Comparison of ENCODE assay signal across 27 mouse cellular contexts in the genomic region with DNA sequence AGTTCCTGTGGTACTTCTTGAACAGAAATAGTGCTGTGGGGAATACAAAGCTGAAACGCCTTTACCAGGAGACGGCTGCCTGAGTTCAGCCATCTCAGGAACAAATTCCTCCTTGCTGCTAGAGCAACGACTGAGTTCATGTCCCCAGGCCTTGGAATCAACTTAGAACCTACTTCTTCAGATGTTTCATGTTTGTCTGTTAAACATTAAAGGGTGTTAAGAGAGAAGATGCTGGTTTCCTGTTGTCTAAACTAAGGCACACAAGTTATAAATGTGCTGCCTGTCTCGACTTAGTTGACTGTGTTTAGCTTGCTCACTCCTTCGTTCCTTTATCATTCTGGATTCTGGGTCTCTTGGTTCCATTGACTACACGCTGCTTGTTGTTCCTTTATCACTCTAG.
A peak's percentile ranks its signal among the peaks of the same experiment; 100 is the strongest.
DNase-seq lines count a peak whose midpoint lies in the region; ATAC-seq and TF ChIP-seq lines count a peak whose summit lies in the region.
"Had no signal": no experiment of that assay in that cellular context is flagged by ENCODE, and none has a peak within 500 bp of the region (broad histone marks: within the 10 kb centered on the region; RNA-seq: fewer than 3 reads in every experiment).

No protein-coding gene starts in this region.

- H3K4me1 ChIP-seq in small intestine, adult 2 months (ENCODE audit: control insufficient read depth, insufficient read depth, insufficient read length, low read length) = no peaks in the 10 kb centered on the region
- H3K4me1 ChIP-seq in intestine, embryonic 15.5 days (replicated peaks) = no peaks in the 10 kb centered on the region
- H3K4me1 ChIP-seq: embryonic facial prominence, embryonic 13.5 days; embryonic facial prominence, embryonic 15.5 days; forebrain, embryonic 10.5 days; forebrain, embryonic 12.5 days had no signal

- H3K9me3 ChIP-seq in intestine, embryonic 15.5 days = no peaks in the 10 kb centered on the region
- H3K9me3 ChIP-seq: embryonic facial prominence, embryonic 13.5 days; embryonic facial prominence, embryonic 15.5 days; forebrain, embryonic 10.5 days; forebrain, embryonic 12.5 days; G1E had no signal

- H3K4me3 ChIP-seq in small intestine, adult 2 months (ENCODE audit: low read depth, low read length) = no peak overlapping the region
- H3K4me3 ChIP-seq in intestine, embryonic 15.5 days (replicated peaks) = no peak overlapping the region
- H3K4me3 ChIP-seq: embryonic facial prominence, embryonic 13.5 days; embryonic facial prominence, embryonic 15.5 days; erythroblast, embryonic 14.5 days; forebrain, embryonic 10.5 days; forebrain, embryonic 12.5 days had no signal

- no peaks in the 10 kb centered on the region for H3K27me3 ChIP-seq in small intestine, adult 2 months (ENCODE audit: control insufficient read depth, insufficient read depth, low read length)
- no peaks in the 10 kb centered on the region for H3K27me3 ChIP-seq in intestine, embryonic 15.5 days (replicated peaks)
- H3K27me3 ChIP-seq: CH12.LX; embryonic facial prominence, embryonic 13.5 days; embryonic facial prominence, embryonic 15.5 days; forebrain, embryonic 12.5 days had no signal

- WGBS in small intestine, adult 2 months = 67% methylated on average over 6 of the region's 6 CpGs
- 78% methylated on average over 6 of the region's 6 CpGs for WGBS in intestine, embryonic 15.5 days

- peak; percentile 49 for ATAC-seq in activated CD4-positive, CD25-positive, alpha-beta regulatory T cell, adult 4 months
- peak; percentile 43 for ATAC-seq in inflammation-experienced regulatory T-cells, adult 6 months
- ATAC-seq in intestine, embryonic 15.5 days = no peak
- ATAC-seq: forebrain, embryonic 14.5 days; forebrain, embryonic 16.5 days; Patski had no signal

- no peak overlapping the region for H3K9ac ChIP-seq in intestine, embryonic 15.5 days
- H3K9ac ChIP-seq: embryonic facial prominence, embryonic 13.5 days; embryonic facial prominence, embryonic 15.5 days; forebrain, embryonic 12.5 days had no signal

- TF ChIP-seq CTCF in small intestine, adult 2 months (IDR thresholded peaks at IDR 0.05; ENCODE audit: extremely low read depth, insufficient read length, insufficient replicate concordance, low read depth, low read length) = no peak

- DNase-seq in CD4-positive, CD25-positive, alpha-beta regulatory T cell, adult 2 months (ENCODE audit: low read depth, low spot score) = peak; percentile 30
- DNase-seq in heart, adult 9 months (ENCODE audit: low spot score in 2 of 2) = no peak
- no peak for DNase-seq in right cerebral cortex, postnatal 25 days
- DNase-seq: adrenal gland, adult 2 months; adrenal gland, postnatal 25 days; B cell, adult 2 months; cerebellum, adult 11 months; cerebellum, adult 18-20 months; cerebellum, adult 8-10 months; cerebellum, adult 9-11 months; cerebellum, postnatal 14 days; cerebellum, postnatal 36 days; embryo, embryonic 11 days had no signal

- no peaks in the 10 kb centered on the region for H3K36me3 ChIP-seq in small intestine, adult 2 months (ENCODE audit: control insufficient read depth, insufficient read depth, low read length)
- no peaks in the 10 kb centered on the region for H3K36me3 ChIP-seq in intestine, embryonic 15.5 days
- H3K36me3 ChIP-seq: embryonic facial prominence, embryonic 13.5 days; embryonic facial prominence, embryonic 15.5 days; forebrain, embryonic 10.5 days; forebrain, embryonic 12.5 days; G1E had no signal

- H3K4me2 ChIP-seq in intestine, embryonic 15.5 days (replicated peaks) = no peak overlapping the region
- H3K4me2 ChIP-seq: embryonic facial prominence, embryonic 13.5 days; embryonic facial prominence, embryonic 15.5 days; forebrain, embryonic 12.5 days had no signal

- no peak for TF ChIP-seq POLR2A in small intestine, adult 2 months (IDR thresholded peaks at IDR 0.05; ENCODE audit: low read depth, low read length)

- peak overlapping the region; percentile 46 for H3K27ac ChIP-seq in small intestine, adult 2 months (ENCODE audit: insufficient read depth, low read depth, low read length)
- H3K27ac ChIP-seq in intestine, embryonic 15.5 days = no peak overlapping the region
- H3K27ac ChIP-seq: embryonic facial prominence, embryonic 13.5 days; embryonic facial prominence, embryonic 15.5 days; forebrain, embryonic 10.5 days; forebrain, embryonic 12.5 days had no signal
